Mouse (Mus musculus): ENCODE data around the gene Rai1. TPM values are rescaled to one million over a fixed set of nuclear protein-coding genes. Genes with fewer than 3 reads are reported as not detected.

Gene Rai1
- total and polyA plus RNA-seq, 3 experiments = 26.3 to 101 (median 56.7) TPM

GRCm38 (mm10) chr11:60216671-60217070, 111.9 kb downstream of the Rai1 start:
- DNase-seq (ENCODE audit: low read depth, low spot score) = peak; percentile 10
- no peak overlapping the region; the same call in 1 of the 2 replicates for H3K9ac ChIP-seq (ENCODE audit: control insufficient read depth, low read depth, low read length, poor library complexity, severe bottlenecking)
- H3K27me3 ChIP-seq (ENCODE audit: control insufficient read depth in 1 of 2, insufficient read depth in 2 of 2, low read length in 2 of 2) = no peaks in the 10 kb centered on the region
- no peak overlapping the region for H3K4me3 ChIP-seq (ENCODE audit: control insufficient read depth in 1 of 2, insufficient read depth in 1 of 2, low read depth in 2 of 2, low read length in 2 of 2)
- no peaks in the 10 kb centered on the region for H3K9me3 ChIP-seq (replicated peaks; ENCODE audit: insufficient read depth, low read length)
- H3K79me2 ChIP-seq (ENCODE audit: control insufficient read depth, insufficient read depth, low read length, poor library complexity) = peaks cover 76% of the 10 kb centered on the region
- H3K4me1 ChIP-seq (ENCODE audit: control insufficient read depth in 1 of 2, insufficient read depth in 2 of 2, low read length in 2 of 2) = peaks cover 28 to 45% of the 10 kb centered on the region in 2 experiments
- no peak for TF ChIP-seq USF2 (IDR thresholded peaks at IDR 0.05; ENCODE audit: borderline replicate concordance in 1 of 2, insufficient read depth in 1 of 2, low read depth in 1 of 2, low read length in 2 of 2)
- TF ChIP-seq KAT2A (conservative IDR thresholded peaks at IDR 0.05; ENCODE audit: low read depth, low read length) = no peak
- TF ChIP-seq MAX (IDR thresholded peaks at IDR 0.05; ENCODE audit: low read length) = no peak
- TF ChIP-seq CHD2 (IDR thresholded peaks at IDR 0.05; ENCODE audit: low read length) = no peak
- TF ChIP-seq GABPA (IDR thresholded peaks at IDR 0.05; ENCODE audit: low read depth, low read length) = no peak
- TF ChIP-seq NELFE (IDR thresholded peaks at IDR 0.05; ENCODE audit: low read depth, low read length) = no peak
- no peak for TF ChIP-seq MYB (IDR thresholded peaks at IDR 0.05; ENCODE audit: low read depth, low read length)
- no peak for TF ChIP-seq TAL1 (IDR thresholded peaks at IDR 0.05; ENCODE audit: low read length)
- TF ChIP-seq USF1 (IDR thresholded peaks at IDR 0.05; ENCODE audit: low read depth, low read length) = no peak
- TF ChIP-seq ZNF384 (IDR thresholded peaks at IDR 0.05; ENCODE audit: low read depth, low read length) = no peak
- no peak for TF ChIP-seq E2F4 (IDR thresholded peaks at IDR 0.05; ENCODE audit: borderline replicate concordance, low read depth, low read length)
- no peak for TF ChIP-seq SMC3 (IDR thresholded peaks at IDR 0.05; ENCODE audit: low read depth, low read length)
- TF ChIP-seq UBTF (IDR thresholded peaks at IDR 0.05; ENCODE audit: borderline replicate concordance, insufficient read depth, low read depth, low read length) = no peak
- H3K36me3 ChIP-seq (ENCODE audit: control insufficient read depth in 1 of 2, insufficient read depth in 2 of 2, low read length in 2 of 2) = peaks cover 11 to 33% of the 10 kb centered on the region in 2 experiments
- H3K27ac ChIP-seq (ENCODE audit: control insufficient read depth, low read depth, low read length) = peak overlapping the region; percentile 96

- Histone ChIP-seq H3K4me3 (ENCODE audit: control insufficient read depth in 1 of 2, insufficient read depth in 1 of 2, low read depth in 2 of 2, low read length in 2 of 2) (peak overlapping the region in 1 of 2 experiments; percentile 10; a peak in 1 of 4 replicates), H3K9ac (ENCODE audit: control insufficient read depth, low read depth, low read length, poor library complexity, severe bottlenecking) (peak overlapping the region; percentile 19), H3K9me3 (replicated peaks; ENCODE audit: insufficient read depth, low read length) (no peaks in the 10 kb centered on the region), H3K4me1 (ENCODE audit: control insufficient read depth in 1 of 2, insufficient read depth in 2 of 2, low read length in 2 of 2) (peaks cover 30 to 52% of the 10 kb centered on the region in 2 experiments), H3K27me3 (ENCODE audit: control insufficient read depth in 1 of 2, insufficient read depth in 2 of 2, low read length in 2 of 2) (no peaks in the 10 kb centered on the region), H3K79me2 (ENCODE audit: control insufficient read depth, insufficient read depth, low read length, poor library complexity) (peaks cover 70% of the 10 kb centered on the region), H3K36me3 (ENCODE audit: control insufficient read depth in 1 of 2, insufficient read depth in 2 of 2, low read length in 2 of 2) (peaks cover 11 to 40% of the 10 kb centered on the region in 2 experiments), H3K27ac (ENCODE audit: control insufficient read depth, low read depth, low read length) (peak overlapping the region; percentile 96)
- DNase-seq (ENCODE audit: low read depth, low spot score) = peak; percentile 76
- TF ChIP-seq ZKSCAN1 (IDR thresholded peaks at IDR 0.05; ENCODE audit: low read depth, low read length) (no peak), ELF1 (IDR thresholded peaks at IDR 0.05; ENCODE audit: low read depth, low read length) (no peak), POLR2A (IDR thresholded peaks at IDR 0.05; ENCODE audit: control insufficient read depth in 1 of 2, insufficient read depth in 1 of 2, low read depth in 1 of 2, low read length in 2 of 2, poor library complexity in 1 of 2) (0 out of 4 replicates have a peak, but pooled peaks of 1 of the 2 experiments have one; percentile 44), CHD2 (IDR thresholded peaks at IDR 0.05; ENCODE audit: low read length) (peak; percentile 42; the same call in 1 of the 2 replicates), CTCF (IDR thresholded peaks at IDR 0.05 in 2 of 3, conservative IDR thresholded peaks at IDR 0.05 in 1 of 3; ENCODE audit: control insufficient read depth in 1 of 3, insufficient read depth in 1 of 3, low read depth in 2 of 3, low read length in 3 of 3, poor library complexity in 1 of 3, severe bottlenecking in 1 of 3) (no peak), RAD21 (IDR thresholded peaks at IDR 0.05; ENCODE audit: low read depth, low read length) (no peak), NELFE (IDR thresholded peaks at IDR 0.05; ENCODE audit: low read depth, low read length) (peak; percentile 22; the same call in 1 of the 2 replicates), CHD1 (IDR thresholded peaks at IDR 0.05; ENCODE audit: low read depth, low read length) (no peak), MAX (IDR thresholded peaks at IDR 0.05; ENCODE audit: low read length) (peak; percentile 56), MYB (IDR thresholded peaks at IDR 0.05; ENCODE audit: low read depth, low read length) (peak; percentile 91), TAL1 (IDR thresholded peaks at IDR 0.05; ENCODE audit: low read length) (peak; percentile 78), KAT2A (conservative IDR thresholded peaks at IDR 0.05; ENCODE audit: low read depth, low read length) (0 out of 2 replicates have a peak, but pooled peaks have one; percentile 29), SIN3A (IDR thresholded peaks at IDR 0.05; ENCODE audit: low read length) (peak; percentile 92), RCOR1 (IDR thresholded peaks at IDR 0.05; ENCODE audit: low read depth, low read length) (peak; percentile 79), POLR2AphosphoS2 (IDR thresholded peaks at IDR 0.05; ENCODE audit: low read length) (peak; percentile 67), POLR2AphosphoS5 (IDR thresholded peaks at IDR 0.05; ENCODE audit: borderline replicate concordance, low read depth, low read length) (no peak), TBP (IDR thresholded peaks at IDR 0.05; ENCODE audit: low read depth, low read length) (0 out of 2 replicates have a peak, but pooled peaks have one; percentile 15), SMC3 (IDR thresholded peaks at IDR 0.05; ENCODE audit: low read depth, low read length) (peak; percentile 12; the same call in 1 of the 2 replicates), ZC3H11A (IDR thresholded peaks at IDR 0.05; ENCODE audit: low read depth, low read length) (no peak; the same call in 1 of the 2 replicates), MXI1 (IDR thresholded peaks at IDR 0.05; ENCODE audit: low read depth, low read length) (0 out of 2 replicates have a peak, but pooled peaks have one; percentile 35), MYC (IDR thresholded peaks at IDR 0.05; ENCODE audit: low read depth, low read length) (peak; percentile 57; the same call in 1 of the 2 replicates), HCFC1 (IDR thresholded peaks at IDR 0.05; ENCODE audit: low read depth, low read length) (peak; percentile 49; the same call in 1 of the 2 replicates), UBTF (IDR thresholded peaks at IDR 0.05; ENCODE audit: borderline replicate concordance, insufficient read depth, low read depth, low read length) (no peak), MAFK (IDR thresholded peaks at IDR 0.05; ENCODE audit: borderline replicate concordance, low read depth, low read length) (0 out of 2 replicates have a peak, but pooled peaks have one; percentile 34), ZNF384 (IDR thresholded peaks at IDR 0.05; ENCODE audit: low read depth, low read length) (no peak)
Measured at GRCm38 (mm10) chr11:60217467-60217866, 112.7 kb downstream of the Rai1 start.

Data from MEL (cell line).